Mouse (Mus musculus) granulocyte monocyte progenitor cell, adult 5-6 weeks (primary cell): ENCODE measurements around the gene Morn4. TPM values are rescaled to one million over a fixed set of nuclear protein-coding genes. Genes with fewer than 3 reads are reported as not detected.

Experiments used
- ATAC-seq: replicated peaks from 2 replicates; pipeline ENCODE4 v1.8.0; 2016; ENCODE audit warnings: mild to moderate bottlenecking, moderate TSS enrichment, inconsistent platforms; ENCODE audit not compliant: poor library complexity, severe bottlenecking
- total RNA-seq, 2 experiments: library from RNA; stranded (forward) in 1 of 2; stranded (reverse) in 1 of 2; fragments of 200-712, 200-1000 nt in 1 of 2; fragments of >200 nt in 1 of 2; fragmentation: Nextera tagmentation in 1 of 2; gene quantifications; 2 replicates each; pipeline ENCODE4 v1.2.3; 2014 to 2017

Gene Morn4
- 1.5 and 2.5 TPM in 2 replicates for total RNA-seq (2014; fragmentation: Nextera tagmentation)
- total RNA-seq (2017): 0.09 and 0.72 TPM in 2 replicates

DNA sequence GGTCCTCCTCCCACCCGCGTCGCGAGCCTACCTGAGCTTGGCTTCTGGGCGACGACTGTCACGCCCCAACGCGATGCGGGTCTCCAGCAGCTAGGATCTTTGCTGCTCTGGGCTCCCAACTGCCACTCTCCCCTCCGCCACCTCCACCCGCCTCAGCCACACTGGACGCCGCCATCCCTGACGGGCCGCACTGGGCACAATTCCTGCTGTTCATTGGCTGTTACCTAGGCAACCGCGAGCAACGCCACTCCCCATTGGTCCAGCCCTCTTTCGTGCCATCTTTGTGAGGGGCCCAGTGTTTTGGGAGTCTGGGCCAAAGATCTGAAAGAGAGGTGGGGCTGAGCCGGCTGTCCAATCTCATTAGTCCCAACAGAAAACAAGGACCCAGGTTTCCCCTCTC, at the start of gene Morn4:
Gene Morn4 (minus strand): TSS at position 192 of the 400 bp plus-strand sequence.
- ATAC-seq: peak; percentile 24

DNA sequence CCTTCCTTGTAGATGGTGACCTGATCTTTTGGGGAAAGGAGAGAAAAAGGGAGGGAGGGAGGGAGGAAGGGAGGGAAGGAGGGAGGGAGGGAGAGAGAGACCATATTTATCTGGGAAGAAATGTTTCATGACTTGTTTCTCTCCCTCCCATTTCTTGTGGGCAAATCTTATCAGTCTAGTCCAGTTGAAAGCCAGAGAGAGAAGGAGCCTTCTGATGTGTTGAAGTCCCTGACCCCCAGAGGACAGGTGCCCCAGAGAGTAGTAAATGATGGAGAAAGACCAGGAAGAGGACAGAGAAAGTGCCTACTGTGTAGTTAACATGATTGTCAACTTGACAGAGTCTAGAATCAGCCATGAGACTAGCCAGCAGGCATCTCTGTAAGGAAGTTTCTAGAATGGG, 48.9 kb upstream of the Morn4 start:
- no peak for ATAC-seq

DNA sequence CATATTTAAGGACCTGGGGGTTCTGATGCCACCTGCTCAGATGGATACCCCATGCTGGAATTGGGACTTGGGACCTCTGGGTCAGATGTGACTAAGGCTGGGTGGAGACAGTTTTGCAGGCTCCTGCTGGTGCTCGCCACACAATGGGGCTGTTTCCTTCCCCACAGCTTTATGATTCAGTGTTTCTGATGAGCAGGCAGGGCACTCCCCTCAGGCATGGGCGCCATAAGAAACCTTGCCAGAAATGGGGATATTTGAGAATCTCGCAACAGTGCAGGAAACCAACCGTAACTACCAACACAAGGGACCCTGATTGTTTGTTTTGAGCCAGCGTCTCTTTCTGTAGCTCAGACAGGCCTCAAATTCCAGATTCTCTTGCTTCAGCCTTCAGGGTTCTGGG, 44.9 kb upstream of the Morn4 start:
- ATAC-seq: peak; percentile 6

DNA sequence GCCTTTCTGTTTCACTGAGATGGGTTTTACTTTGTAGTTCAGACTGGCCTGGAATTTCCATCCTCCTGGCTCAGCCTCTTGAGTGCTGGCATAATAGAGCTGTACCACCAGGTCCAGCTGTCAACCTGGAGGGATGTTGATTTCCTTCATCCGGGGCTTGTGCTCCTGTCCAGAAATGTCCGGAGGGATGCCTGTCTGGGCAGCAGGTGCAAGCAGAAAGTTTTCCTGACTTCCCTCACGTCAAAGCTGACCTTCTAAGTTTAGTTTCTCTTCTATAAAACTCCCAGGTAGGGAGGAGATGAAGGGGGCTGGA, 44.1 kb upstream of the Morn4 start:
- ATAC-seq: no peak

DNA sequence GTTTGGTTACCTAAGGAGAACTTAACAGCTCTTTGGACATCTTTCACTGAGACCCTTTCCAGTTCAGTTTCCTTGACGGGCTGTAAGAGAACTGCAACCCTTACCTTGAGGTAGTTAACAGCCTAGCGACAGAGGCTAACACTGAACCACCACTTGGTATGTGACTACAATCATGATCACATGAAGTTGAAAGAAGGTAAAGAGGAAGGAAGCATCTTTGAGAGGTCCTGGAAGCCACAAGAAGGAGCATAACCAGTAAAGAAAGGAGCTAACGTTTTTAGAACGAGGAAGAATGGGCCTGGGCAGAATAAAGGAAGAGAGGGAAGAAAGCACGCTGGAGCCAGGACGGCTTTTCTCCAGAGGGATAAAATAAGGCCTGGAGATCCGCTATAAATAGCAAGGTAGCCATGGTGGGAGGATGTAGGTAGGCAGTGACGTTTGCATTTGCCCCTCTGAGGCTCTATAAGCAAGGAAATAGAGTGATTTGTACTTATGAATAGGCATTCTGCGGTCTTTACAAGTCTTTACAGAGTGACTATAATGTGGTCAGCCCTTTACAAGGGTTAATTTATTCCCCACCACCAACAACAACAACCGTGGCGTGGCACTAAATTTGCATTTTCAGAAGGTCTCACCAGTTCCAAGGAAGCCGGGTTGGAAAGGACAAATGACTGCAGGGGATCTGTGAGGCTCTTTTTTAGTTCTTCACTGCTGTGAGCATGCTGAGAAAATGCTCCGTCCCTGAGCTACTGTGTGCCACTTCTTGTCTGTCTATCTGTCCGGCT, 43.5 kb upstream of the Morn4 start:
- ATAC-seq: peak; percentile 39

DNA sequence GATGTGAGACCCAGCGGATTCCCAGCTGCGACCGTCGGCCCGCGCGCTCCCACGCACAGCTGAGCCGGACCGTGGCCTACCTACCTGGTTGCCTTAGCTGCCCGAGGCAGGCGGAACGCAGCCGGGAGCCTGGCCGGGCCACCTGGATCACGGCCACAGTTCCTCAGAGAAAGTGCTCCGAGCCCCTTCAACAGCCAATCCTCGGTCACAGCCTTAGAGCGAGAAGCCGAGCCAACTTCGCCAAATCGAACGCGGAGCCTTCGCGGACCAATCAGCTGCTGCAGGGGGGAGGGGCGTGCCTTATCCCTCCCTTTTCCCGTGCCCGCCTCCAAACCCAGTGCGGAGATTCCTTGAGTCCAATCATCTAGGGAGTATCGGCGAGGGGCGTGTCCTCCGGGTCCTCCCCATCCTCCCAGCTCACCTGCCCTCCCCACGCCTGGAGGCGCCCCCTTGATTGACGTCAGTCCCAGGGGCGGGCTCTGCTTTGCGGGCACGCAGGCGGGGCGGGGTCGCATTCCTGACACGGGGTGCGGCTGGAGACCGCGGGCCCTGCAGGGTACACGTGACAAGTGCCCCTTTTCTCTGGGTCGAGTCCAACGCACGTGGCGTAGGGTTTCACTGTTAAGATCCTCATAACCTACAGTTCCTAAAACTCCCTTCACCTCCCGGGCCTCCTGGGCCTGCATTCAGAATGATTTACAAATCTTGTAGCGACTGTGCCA, 42.8 kb upstream of the Morn4 start, which contains the start of gene Avpi1:
Gene Avpi1 (minus strand): TSS at position 273 of the 722 bp plus-strand sequence.
- peak; percentile 89 for ATAC-seq

DNA sequence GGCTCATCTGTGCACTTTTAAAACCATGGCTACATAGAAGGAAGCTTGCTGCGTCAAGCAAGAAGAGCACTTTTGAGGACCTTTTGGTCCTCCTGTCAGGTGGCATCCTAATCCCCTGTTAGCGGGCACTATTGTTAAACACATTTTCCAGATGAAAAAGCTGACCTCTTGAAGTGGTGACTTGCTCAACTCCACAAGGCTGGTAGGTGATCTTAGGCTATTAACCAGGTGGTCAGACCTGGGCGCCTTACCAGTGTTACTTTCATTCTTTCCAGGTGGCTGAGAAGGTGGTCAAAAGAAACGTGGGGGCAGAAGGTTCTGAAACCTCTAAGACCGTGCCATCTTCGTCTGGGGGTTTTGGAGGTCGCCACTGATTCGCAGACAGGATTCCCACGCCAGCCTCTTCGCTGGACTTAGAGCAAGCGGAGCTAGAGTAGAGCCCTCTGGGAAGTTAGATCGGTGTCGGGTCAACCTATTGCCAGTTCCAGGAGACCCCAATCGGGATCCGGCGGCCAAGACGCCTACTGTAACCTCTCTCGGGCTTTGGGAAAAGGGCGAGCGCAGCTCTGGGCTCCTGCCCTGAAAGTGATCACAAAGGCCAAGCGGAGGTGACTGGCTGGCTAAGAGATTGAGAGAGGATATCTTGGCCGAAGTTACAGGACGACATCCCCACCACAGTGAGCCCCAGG, 42.0 kb upstream of the Morn4 start:
- ATAC-seq: no peak

DNA sequence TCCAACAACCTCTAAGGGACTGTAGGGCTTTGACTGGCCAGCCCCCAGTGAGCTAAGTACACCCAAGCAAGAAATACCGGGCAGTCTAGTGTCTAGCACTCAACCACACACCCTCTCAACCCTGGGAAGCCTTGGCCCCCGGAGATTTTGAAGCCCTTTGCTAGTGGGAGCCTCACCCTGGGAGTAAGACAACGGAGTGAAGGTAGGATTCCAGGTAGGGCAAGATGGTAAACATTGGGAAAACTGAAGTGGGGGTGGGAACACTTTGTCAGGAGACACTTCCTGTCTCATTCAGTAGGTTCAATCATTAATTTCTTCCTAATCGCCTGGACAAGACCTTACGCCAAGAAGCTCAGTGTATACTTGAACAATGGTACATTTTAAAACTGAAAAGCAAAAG, 40.9 kb upstream of the Morn4 start:
- ATAC-seq: no peak

DNA sequence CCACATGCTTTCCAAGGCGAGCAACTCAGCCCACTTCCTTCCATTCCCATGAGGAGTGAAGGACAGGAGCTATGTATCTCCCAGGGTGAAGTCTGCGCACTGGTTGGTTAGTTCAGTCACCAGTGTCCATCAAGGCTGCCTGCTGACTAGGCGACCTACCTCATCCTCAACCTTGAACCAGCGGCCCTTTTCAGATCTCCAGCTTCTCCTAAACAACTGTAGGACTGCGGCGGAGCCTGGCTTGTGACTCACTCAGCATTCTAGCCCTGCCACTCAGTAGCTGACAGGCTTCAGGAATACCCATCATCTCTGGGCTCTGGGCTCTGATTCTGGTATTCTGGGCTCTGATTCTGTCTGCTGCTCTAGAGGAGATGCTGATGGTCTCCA, 40.1 kb upstream of the Morn4 start:
- ATAC-seq: no peak

DNA sequence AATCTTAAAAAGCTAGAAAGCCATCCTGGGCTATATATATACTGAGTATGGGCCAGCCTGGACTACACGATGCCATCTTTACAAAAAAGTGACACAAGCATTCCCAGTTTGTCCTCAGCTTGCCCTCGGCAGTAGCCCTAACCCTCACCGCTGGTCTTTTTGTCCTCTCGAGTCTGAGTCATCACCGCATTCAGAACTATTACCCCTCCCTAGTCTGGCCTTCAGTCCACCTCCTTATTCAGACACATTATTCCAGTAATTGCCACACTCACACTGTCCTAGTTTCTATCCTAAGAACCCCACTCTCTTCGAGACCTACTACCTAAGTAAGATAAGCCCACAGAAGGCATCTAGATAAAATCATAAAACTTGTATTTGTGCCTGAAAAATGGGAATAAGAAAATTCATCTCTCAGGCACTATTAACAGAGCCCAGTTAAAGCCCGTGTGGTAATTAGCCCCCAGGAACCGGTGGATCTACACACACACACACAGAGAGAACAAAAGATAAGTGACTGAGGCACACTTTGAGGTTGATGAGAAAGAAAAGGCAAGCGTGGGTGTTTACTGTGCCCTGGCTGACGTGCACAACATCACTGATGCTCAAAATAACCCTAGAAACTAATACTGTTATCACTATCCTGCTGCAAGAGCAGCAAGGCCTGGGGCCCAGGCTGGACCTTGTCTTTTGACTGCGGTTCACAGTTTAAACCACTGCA, 39.5 kb upstream of the Morn4 start:
- ATAC-seq: no peak

DNA sequence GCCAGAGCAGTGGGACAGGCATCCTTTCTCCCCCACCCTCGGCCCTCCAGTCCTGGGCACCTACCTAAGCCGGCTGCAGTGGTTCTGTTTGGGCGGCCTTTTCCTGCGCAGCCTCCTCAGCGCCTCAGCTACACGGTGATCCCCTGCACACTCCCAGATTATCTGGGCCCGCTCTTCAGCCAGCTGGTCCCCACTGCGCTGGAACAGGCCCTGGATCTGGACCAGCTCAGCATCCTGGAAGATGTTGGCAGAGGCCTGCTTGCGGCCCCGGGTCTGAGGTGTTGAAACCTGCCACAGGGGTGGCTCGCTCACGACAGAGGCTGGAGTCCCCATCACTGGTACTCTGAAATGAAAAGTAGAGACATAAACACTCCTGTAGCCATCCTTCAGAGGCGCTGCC, 38.5 kb upstream of the Morn4 start:
- ATAC-seq: no peak

DNA sequence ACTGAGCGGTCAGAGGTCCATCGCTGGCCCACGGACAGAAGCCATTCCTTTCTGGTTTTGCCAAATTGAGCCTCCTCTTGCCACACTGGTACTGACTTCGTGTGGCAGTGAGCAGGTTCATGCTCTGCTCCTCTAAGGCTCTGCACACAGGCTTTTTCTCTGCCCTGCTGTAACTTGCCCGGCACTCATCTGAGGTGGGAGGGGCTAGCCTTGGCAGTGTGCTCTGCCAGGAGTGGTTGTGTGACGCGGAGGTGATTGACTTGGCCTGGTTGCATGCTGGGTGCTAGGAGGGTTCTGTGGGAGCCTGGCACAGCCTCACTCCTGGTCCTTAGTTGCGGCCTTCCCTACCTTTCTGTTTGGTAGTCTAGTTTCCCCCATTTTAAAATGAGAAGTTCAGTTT, 34.3 kb upstream of the Morn4 start:
- ATAC-seq: no peak

DNA sequence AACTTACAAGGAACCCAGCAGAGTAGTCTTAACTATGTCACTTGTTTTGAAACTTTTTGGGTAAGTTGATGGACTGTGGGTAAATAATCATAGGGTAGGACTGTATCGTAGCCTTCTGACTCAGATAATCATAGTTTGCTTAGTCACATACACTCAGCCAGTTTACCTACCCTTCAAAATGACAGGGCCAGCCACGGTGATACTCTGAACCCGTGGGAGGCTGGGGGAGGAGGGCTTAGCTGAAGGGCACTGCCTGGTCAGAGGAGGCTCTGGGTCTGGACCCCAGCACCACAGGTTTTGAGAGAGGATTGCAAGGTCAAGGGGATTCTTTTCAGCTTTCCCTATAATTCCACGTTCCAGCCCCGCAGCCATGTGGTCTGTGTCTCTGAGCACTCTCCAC, 32.4 kb upstream of the Morn4 start:
- no peak for ATAC-seq

DNA sequence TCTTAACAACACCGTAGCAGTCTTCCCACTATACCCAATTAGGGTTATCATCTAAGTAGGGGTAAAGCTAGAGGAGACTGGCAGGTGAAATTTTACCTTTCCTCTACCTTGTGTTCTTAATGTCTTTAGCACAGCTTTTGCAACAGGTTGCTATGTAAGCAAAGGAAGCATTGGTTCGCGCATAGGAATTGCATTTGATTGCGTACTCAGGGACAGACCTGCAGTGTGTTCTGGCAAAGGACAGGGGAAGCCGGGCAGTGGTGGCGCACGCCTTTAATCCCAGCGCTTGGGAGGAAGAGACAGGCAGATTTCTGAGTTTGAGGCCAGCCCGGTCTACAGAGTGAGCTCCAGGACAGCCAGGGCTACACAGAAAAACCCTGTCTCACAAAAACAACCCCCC, 32.0 kb upstream of the Morn4 start:
- no peak for ATAC-seq

DNA sequence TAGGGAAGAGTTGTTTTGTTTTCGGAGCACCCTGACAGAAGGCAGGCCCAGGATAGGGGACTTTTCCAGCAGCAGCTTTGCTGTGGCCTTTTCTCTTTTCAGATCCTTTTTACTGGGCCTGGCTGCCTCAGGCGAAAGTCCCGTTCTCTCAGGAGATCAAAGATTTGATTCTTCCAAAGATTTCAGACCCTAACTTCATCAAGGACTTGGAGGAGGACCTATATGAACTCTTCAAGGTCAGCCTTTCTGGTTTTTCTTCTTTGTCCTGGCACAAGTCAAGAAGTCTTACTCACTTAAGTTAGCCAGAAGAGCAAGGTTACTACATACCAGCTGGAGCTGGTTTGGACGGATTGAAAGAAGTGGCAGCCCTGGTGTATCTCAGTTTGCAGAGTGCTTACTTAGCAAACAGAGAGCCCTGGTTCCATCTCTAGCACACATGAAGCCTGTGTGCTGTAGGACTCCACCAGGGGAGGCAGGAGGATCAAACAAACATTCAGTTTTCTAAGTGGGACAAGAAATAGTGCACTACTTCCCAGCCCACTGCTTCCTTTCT, 29.7 kb upstream of the Morn4 start:
- ATAC-seq: no peak

DNA sequence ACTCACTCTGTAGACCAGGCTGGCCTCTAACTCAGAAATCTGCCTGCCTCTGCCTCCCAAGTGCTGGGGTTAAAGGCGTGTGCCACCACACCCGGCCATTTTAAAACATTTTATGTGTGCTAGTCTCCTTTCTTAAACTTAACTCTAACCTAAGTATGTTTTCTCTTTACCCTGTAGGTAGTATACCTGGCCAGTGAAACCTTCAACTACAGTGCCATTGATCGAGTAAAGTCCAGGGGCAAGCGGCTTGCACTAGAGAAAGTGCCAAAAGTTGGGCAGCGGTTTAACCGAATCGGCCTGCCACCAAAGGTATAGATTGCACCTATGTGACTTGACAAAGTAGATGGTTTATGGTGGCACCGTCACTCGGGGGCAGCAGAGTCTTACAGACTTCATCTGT, 18.5 kb upstream of the Morn4 start:
- ATAC-seq: no peak

DNA sequence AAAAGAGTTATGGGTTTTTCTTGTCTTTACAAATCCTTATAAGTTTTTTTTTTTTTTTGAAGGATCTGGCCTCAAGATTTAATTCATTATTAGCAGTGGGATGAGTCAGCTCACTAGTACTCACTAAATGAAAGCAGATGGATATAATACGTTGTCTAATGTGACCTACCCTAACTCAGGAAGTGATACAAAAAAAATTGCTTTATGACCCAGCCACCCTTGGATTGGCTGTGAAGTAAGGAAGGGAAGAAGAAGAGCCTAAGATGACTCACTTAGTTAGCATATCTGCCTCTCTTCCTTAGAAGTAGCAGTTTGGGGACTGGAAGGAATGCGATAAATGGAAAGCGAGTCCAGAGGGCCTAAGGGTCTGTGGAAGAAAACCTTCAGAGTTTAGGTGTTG, 13.2 kb upstream of the Morn4 start:
- ATAC-seq: no peak

DNA sequence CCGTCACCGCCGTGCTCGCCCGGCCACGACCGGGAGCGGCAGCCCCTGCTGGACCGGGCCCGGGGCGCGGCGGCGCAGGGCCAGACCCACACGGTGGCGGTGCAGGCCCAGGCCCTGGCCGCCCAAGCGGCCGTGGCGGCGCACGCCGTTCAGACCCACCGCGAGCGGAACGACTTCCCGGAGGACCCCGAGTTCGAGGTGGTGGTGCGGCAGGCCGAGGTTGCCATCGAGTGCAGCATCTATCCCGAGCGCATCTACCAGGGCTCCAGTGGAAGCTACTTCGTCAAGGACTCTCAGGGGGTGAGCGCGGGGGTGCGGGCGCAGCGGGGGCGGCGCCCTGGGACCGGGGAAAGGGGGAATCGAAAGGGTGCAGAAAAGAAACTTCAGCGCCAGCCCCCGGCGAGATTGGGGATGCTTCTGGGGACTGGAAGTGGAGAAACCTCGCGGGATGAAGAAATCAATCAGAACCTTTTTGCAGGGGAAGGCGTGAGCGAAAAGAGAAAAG, 4.5 kb upstream of the Morn4 start:
- peak; percentile 41 for ATAC-seq

DNA sequence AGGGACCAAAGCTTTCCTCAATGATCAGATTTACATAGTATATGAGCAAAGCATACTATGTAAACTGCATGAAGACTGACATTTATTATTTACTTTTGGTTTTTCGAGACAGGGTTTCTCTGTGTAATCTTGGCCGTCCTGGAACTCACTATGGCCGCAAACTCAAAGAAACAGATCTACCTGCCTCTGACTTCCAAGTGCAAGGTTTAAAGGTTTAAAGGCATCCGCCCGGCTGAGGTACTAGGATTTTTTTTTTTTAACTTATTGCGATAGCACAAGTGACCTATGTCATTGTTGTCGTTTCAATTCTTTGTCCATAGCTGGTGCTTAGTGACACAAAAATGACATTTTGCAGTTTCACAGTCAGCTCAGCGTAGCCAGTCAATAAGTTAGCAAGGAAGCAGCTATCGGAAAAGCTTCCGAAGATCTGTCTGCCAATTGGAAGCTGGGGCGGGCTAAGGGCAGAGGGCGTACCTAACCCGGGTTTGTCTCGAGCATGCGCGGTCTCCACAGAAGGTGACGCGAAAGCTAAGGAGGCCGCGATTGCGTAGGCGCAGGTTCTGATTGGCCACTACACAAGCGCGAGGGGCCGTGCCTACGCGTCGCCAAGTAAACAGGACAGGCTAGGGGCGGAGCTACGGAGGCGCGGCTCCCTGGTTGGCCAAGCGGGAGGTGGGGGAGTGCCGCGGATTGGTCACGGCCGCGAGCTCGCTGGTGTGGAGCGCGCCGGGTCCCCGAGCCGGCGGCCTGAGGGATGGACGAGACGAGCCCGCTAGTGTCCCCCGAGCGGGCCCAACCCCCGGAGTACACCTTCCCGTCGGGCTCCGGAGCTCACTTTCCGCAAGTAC, 3.8 kb upstream of the Morn4 start, which contains the start of gene Pi4k2a:
Gene Pi4k2a (plus strand): TSS at position 723 of the 848 bp plus-strand sequence.
- peak; percentile 87 for ATAC-seq
